Mouse (Mus musculus): Measurements from ENCODE around the gene Prox2. TPM values are rescaled to one million over a fixed set of nuclear protein-coding genes. Genes with fewer than 3 reads are reported as not detected.
A peak's percentile ranks its signal among the peaks of the same experiment; 100 is the strongest.

The Prox2 gene
- total RNA-seq, 2 experiments from 2014 or later, result 2.1 to 2.3 TPM

GRCm38 (mm10) chr12:85101521-85102106, 8.9 kb downstream of the Prox2 start:
- no peak for DNase-seq

GRCm38 (mm10) chr12:85101001-85101400, 9.6 kb downstream of the Prox2 start:
- intact Hi-C loops (cut with DNase I), result no loop called here
- DNase-seq, result no peak

More at GRCm38 (mm10) chr12:85101521-85102106, 8.9 kb downstream of the Prox2 start:
- intact Hi-C loops (cut with DNase I), result no loop called here

- DNase-seq, result no peak
- intact Hi-C loops (cut with DNase I), result no loop called here
Observed at GRCm38 (mm10) chr12:85095859-85096258, 14.7 kb downstream of the Prox2 start.

- intact Hi-C loops (cut with DNase I), result no loop called here
- no peak for DNase-seq
Observed at GRCm38 (mm10) chr12:85095146-85095545, 15.4 kb downstream of the Prox2 start.

- peak; percentile 27 to 50 for DNase-seq
- intact Hi-C loops (cut with DNase I), result loop anchor here (5.0 kb wide), 1 partner anchor 48 kb away; no protein-coding TSS in a partner anchor
Observed at GRCm38 (mm10) chr12:85094706-85095105, 15.9 kb downstream of the Prox2 start.

GRCm38 (mm10) chr12:85094010-85094409, 16.5 kb downstream of the Prox2 start:
- intact Hi-C loops (cut with DNase I), result loop anchor here (5.0 kb wide), 1 partner anchor 48 kb away; no protein-coding TSS in a partner anchor
- peak; percentile 55 to 58 for DNase-seq

GRCm38 (mm10) chr12:85092214-85092613, 18.3 kb downstream of the Prox2 start:
- intact Hi-C loops (cut with DNase I), result loop anchor here (1.0 to 5.0 kb wide), 2 partner anchors 50 to 213 kb away; no protein-coding TSS in a partner anchor
- peak; percentile 76 to 79 for DNase-seq

GRCm38 (mm10) chr12:85091190-85091589, 19.4 kb downstream of the Prox2 start:
- intact Hi-C loops (cut with DNase I), result loop anchor here (5.0 kb wide), 1 partner anchor 51 kb away; no protein-coding TSS in a partner anchor
- DNase-seq, result no peak

GRCm38 (mm10) chr12:85087845-85088244, 22.7 kb downstream of the Prox2 start:
- intact Hi-C loops (cut with DNase I), result no loop called here
- DNase-seq, result no peak

- no peak for DNase-seq
- intact Hi-C loops (cut with DNase I), result no loop called here
Observed at GRCm38 (mm10) chr12:85084941-85085340, 25.6 kb downstream of the Prox2 start.

- intact Hi-C loops (cut with DNase I), result no loop called here
- DNase-seq, result no peak
Observed at GRCm38 (mm10) chr12:85084257-85084656, 26.3 kb downstream of the Prox2 start.

- intact Hi-C loops (cut with DNase I), result no loop called here
- DNase-seq, result no peak
Observed at GRCm38 (mm10) chr12:85077100-85077499, 33.5 kb downstream of the Prox2 start.

GRCm38 (mm10) chr12:85071043-85071442, 39.5 kb downstream of the Prox2 start:
- intact Hi-C loops (cut with DNase I), result no loop called here
- no peak for DNase-seq

GRCm38 (mm10) chr12:85051218-85051617, 59.3 kb downstream of the Prox2 start:
- no peak for DNase-seq
- intact Hi-C loops (cut with DNase I), result no loop called here

Other genes with a start within 250 kb of the Prox2 start
- gene Ltbp2, start 234.2 kb downstream of the Prox2 start, total RNA-seq (2021), result 1 to 10 TPM; 1.4 to 1.9 TPM
- 10 to 100 TPM; 37.0 to 37.2 TPM for gene Fcf1, start 139.9 kb downstream of the Prox2 start, total RNA-seq (2021)
- gene Arel1, start 139.9 kb downstream of the Prox2 start, total RNA-seq (2021), result 10 to 100 TPM; 40.4 to 46.7 TPM
- gene Ylpm1, start 114.4 kb downstream of the Prox2 start, total RNA-seq (2021), result 10 to 100 TPM; 26.3 to 27.7 TPM
- 100 to 1,000 TPM; 681 to 829 TPM for gene Dlst, start 74 bp upstream of the Prox2 start, total RNA-seq (2021)
- 1 to 10 TPM; 3.6 to 3.9 TPM for gene Rps6kl1, start 40.5 kb upstream of the Prox2 start, total RNA-seq (2021)
- 1 to 10 TPM; 3.4 to 4.6 TPM for gene Pgf, start 67.0 kb upstream of the Prox2 start, total RNA-seq (2021)
- 10 to 100 TPM; 42.7 to 47.7 TPM for gene Eif2b2, start 108.7 kb upstream of the Prox2 start, total RNA-seq (2021)
- 1 to 10 TPM; 7.5 to 8.7 TPM for gene Mlh3, start 159.8 kb upstream of the Prox2 start, total RNA-seq (2021)
- 10 to 100 TPM; 15.9 to 22.1 TPM for gene Acyp1, start 177.7 kb upstream of the Prox2 start, total RNA-seq (2021)
- 1 to 10 TPM; 2.3 to 2.9 TPM for gene Zc2hc1c, start 177.8 kb upstream of the Prox2 start, total RNA-seq (2021)
- 100 to 1,000 TPM; 100 to 106 TPM for gene Nek9, start 228.6 kb upstream of the Prox2 start, total RNA-seq (2021)

Data from heart, postnatal 36 days (tissue).